Mouse (Mus musculus) stomach, adult 2 months (tissue): ENCODE data around the gene Ifi203. TPM values are rescaled to one million over a fixed set of nuclear protein-coding genes. Genes with fewer than 3 reads are reported as not detected.

Experiments
- polyA plus RNA-seq: library from polyadenylated mRNA; depleted of rRNA; stranded (reverse); fragments of >200 nt; gene quantifications from 2 replicates; pipeline ENCODE4 v1.2.3, GENCODE M21; 2012; rRNA removed

Gene Ifi203
- polyA plus RNA-seq, result 0.28 and 0.98 TPM in 2 replicates

DNA sequence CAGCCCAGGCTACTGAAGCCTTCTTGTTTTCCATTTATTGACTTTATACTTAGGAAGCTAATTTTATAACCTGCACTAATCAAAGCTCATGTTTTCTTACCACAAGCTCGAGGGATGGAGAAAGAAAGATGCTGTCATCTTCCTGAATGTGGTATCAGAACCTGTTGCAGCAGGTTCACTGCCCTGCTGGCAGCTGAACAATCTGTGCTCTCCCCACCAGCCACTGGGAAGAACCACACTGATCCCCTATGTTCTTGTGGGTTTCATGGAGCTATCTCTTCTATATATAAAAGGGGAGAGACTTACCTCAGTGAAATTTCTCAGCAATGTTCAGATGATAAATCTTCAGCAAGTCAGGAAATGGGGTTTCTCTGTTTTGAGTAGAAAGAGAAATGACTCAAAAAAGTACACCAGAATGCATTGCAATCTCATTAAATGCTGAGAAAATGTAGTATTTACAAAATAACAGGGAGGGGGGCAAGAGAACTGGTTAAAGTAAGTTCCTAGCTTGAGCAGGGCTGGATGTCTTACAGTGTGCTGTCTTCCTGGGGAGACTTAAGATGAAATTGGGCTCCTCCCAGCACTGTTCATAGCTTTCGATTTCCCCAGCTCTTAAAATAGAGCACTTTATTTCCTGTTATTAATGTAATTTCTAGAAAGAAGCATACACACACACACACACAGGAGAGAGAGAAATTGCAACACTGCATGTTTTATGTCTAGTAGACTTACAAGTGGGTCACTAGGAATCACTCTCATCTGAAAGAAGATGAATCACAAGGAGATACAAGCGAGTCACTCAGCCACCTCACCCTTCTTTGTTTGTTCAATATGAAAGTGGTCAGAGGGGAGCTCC is at the start of gene Ifi203, which contains the start of gene Mndal:
TSS of gene Ifi203 (minus strand) at position 749 of the 856 bp plus-strand sequence.
TSS of gene Mndal (minus strand) at position 568 of the 856 bp plus-strand sequence.

DNA sequence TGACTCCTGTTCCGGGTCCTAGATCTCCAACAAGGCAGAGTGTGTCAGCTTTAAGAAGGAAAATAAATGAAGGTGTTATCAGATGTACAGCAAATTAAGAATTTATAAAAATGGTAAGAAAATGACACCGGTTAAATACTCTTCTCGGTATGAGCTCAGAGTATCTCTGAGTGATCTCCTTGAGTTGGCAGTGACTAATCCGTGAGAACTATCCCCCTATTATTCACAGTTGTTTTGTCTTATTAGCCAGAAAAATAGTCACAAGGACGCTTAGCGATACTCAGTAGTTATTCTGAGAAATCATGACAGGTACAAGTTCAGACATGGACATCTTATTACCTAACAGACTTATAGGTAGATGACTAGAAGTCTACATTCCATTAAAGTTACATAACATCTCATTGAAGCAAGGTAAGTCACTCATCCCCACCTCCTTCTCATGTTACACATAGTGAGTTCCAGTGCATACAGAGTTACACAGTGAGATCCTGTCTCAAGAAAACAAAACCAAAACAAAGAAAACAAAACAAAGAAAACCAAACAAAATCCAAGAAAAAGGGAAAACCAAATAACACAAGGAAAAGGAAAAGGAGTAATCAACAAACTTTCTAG is 40.3 kb upstream of the Ifi203 start, which contains the start of gene Ifi202b:
TSS of gene Ifi202b (minus strand) at position 51 of the 612 bp plus-strand sequence.

DNA sequence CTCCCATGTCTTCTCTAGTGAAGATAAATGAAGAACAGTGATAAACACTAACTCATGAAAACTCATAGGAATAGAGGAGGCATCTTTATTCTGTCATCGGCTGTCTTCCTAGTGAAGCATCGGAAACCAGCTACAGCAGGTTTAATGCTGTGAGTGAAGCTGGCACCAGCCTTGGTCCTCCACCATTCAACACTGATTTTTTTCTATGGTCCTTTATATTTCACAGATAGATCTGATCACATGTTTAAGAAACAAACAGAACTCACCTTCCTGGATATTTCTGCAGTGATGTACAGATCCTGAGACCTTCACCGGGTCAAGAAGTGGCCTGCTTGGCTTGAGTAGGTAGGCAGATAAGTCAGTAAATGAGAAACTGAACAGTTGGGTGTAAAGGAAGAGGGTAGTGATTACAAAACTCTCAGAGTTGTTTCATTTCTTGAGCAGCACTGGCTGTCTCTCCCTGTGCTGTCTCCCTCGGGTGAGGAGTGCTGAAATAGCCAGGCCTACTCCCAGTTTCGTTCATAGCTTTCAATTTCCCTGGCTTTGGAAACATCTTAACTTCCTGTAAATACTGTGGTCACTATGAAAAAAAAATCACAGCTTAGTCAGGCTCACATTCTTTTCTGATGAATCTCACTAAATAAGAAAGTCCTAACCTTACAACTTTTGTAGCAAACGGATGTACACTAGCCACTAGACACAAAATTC is 29.8 kb downstream of the Ifi203 start, which contains the start of gene Ifi211:
TSS of gene Ifi211 (minus strand) at position 499 of the 708 bp plus-strand sequence.

Other genes with a start within 250 kb of the Ifi203 start
- gene Ifi207, start 200.9 kb downstream of the Ifi203 start, polyA plus RNA-seq, result 0.32 and 0.75 TPM in 2 replicates
- 0.13 TPM in 1 of 2 replicates, not detected in the other for gene Ifi204, start 175.7 kb downstream of the Ifi203 start, polyA plus RNA-seq
- 0.09 TPM in 1 of 2 replicates, not detected in the other for gene Ifi211, start 29.6 kb downstream of the Ifi203 start, polyA plus RNA-seq
- 0.38 TPM in 1 of 2 replicates, not detected in the other for gene Mndal, start 181 bp downstream of the Ifi203 start, polyA plus RNA-seq
- not detected in 2 replicates for gene Ifi202b, start 40.1 kb upstream of the Ifi203 start, polyA plus RNA-seq
- gene Ifi205, start 89.1 kb upstream of the Ifi203 start, polyA plus RNA-seq, result 0.04 TPM in 1 of 2 replicates, not detected in the other
- 0.15 TPM in 1 of 2 replicates, not detected in the other for gene Olfr433, start 98.0 kb upstream of the Ifi203 start, polyA plus RNA-seq
- 0.08 TPM in 1 of 2 replicates, not detected in the other for gene Olfr432, start 106.5 kb upstream of the Ifi203 start, polyA plus RNA-seq
- not detected in 2 replicates for gene Olfr430, start 123.9 kb upstream of the Ifi203 start, polyA plus RNA-seq
- gene Olfr429, start 141.7 kb upstream of the Ifi203 start, polyA plus RNA-seq, result not detected in 2 replicates
- gene Olfr427, start 154.2 kb upstream of the Ifi203 start, polyA plus RNA-seq, result not detected in 2 replicates
- gene Olfr231, start 178.5 kb upstream of the Ifi203 start, polyA plus RNA-seq, result not detected in 2 replicates
- not detected in 2 replicates for gene Olfr424, start 188.8 kb upstream of the Ifi203 start, polyA plus RNA-seq
- gene Olfr420, start 213.0 kb upstream of the Ifi203 start, polyA plus RNA-seq, result not detected in 2 replicates
- not detected in 2 replicates for gene Spta1, start 230.1 kb upstream of the Ifi203 start, polyA plus RNA-seq